Mouse (Mus musculus) liver, embryonic 13.5 days (tissue): Measurements from ENCODE around the gene Spata45. TPM values are rescaled to one million over a fixed set of nuclear protein-coding genes. Genes with fewer than 3 reads are reported as not detected.

ENCODE experiments used
- ATAC-seq: fragments of 200-750 bp; cut with Nextera tagmentation; 2 replicates; pipeline ENCODE4 v1.8.0; 2017; ENCODE audit warnings: low read depth, mild to moderate bottlenecking, moderate number of reproducible peaks, moderate library complexity
- DNase-seq: peaks from one replicate; pipeline ENCODE4 v3.0.0; 2022
- H3K27ac ChIP-seq: fragments of 300-500 bp; sonication (generic); 2 replicates; pipeline ENCODE4 v1.5.1; 2015; ENCODE audit warnings: moderate library complexity, mild to moderate bottlenecking, inconsistent platforms
- H3K27me3 ChIP-seq: fragments of 300-500 bp; sonication (generic); 2 replicates; pipeline ENCODE4 v1.6.1; 2015; ENCODE audit warnings: mild to moderate bottlenecking, inconsistent platforms
- H3K36me3 ChIP-seq: fragments of 300-500 bp; sonication (generic); 2 replicates; pipeline ENCODE4 v1.6.1; 2015; ENCODE audit warnings: mild to moderate bottlenecking, inconsistent platforms
- H3K4me1 ChIP-seq: fragments of 300-500 bp; sonication (generic); replicated peaks from 2 replicates; pipeline ENCODE4 v1.6.1; 2015; ENCODE audit warnings: inconsistent platforms
- H3K4me2 ChIP-seq: fragments of 300-500 bp; sonication (generic); 2 replicates; pipeline ENCODE4 v1.6.1; 2015; ENCODE audit warnings: inconsistent platforms, mild to moderate bottlenecking, moderate library complexity
- H3K4me3 ChIP-seq: fragments of 300-500 bp; sonication (generic); replicated peaks from 2 replicates; pipeline ENCODE4 v1.5.1; 2015; ENCODE audit warnings: mild to moderate bottlenecking, inconsistent platforms
- H3K9ac ChIP-seq: fragments of 300-500 bp; sonication (generic); 2 replicates; pipeline ENCODE4 v1.6.1; 2015; ENCODE audit warnings: mild to moderate bottlenecking, inconsistent platforms
- H3K9me3 ChIP-seq: fragments of 300-500 bp; sonication (generic); replicated peaks from 2 replicates; pipeline ENCODE4 v1.6.1; 2016; ENCODE audit warnings: inconsistent platforms
- WGBS: fragments of 180-500 bp; shearing (Covaris S2); methylation state at CpG from one replicate; pipeline ENCODE4 v1.1.7; 2015; ENCODE audit not compliant: insufficient replicate concordance; 5-methylcytosine and 5-hydroxymethylcytosine counted together
- polyA plus RNA-seq: library from polyadenylated mRNA; unstranded; fragments of >200 nt; fragmentation: Nextera tagmentation; extraction: Ambion mirVana; gene quantifications from 2 replicates; pipeline ENCODE4 v1.2.1, GENCODE M21; 2015

Spata45 gene
- polyA plus RNA-seq, 1 experiment from 2014 or later = not detected

DNA sequence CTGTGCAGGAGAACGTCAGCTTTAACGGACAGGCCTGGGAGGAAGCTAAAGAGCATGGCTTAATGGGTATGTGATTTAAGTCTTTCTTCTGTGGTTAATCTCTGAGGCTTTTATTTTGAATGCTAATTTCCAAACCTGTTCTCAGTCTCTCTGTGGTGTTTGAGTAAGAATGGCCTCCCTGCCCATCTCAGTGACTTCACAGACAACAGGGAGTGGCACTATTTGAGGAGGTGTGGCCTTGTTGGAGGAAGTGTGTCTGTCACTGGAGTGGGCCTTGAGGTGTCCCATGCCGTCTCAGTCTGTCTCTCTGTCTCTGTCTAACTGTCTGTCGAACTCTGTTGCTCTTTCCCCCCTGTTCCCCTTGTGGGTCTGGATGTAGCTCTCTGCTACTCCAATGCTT lies 28.7 kb downstream of the Spata45 start:
- Histone ChIP-seq H3K9me3 (no peaks in the 10 kb centered on the region), H3K4me1 (peaks cover 33% of the 10 kb centered on the region), H3K4me3 (peak overlapping the region; percentile 24), H3K36me3 (peaks cover 55% of the 10 kb centered on the region), H3K4me2 (peak overlapping the region; percentile 46), H3K27me3 (no peaks in the 10 kb centered on the region), H3K27ac (peak overlapping the region; percentile 21; the same call in 1 of the 2 replicates), H3K9ac (peak overlapping the region; percentile 18; the same call in 1 of the 2 replicates)
- 57% methylated on average over 4 of the region's 4 CpGs for WGBS
- DNase-seq (no peak), ATAC-seq (no peak)

DNA sequence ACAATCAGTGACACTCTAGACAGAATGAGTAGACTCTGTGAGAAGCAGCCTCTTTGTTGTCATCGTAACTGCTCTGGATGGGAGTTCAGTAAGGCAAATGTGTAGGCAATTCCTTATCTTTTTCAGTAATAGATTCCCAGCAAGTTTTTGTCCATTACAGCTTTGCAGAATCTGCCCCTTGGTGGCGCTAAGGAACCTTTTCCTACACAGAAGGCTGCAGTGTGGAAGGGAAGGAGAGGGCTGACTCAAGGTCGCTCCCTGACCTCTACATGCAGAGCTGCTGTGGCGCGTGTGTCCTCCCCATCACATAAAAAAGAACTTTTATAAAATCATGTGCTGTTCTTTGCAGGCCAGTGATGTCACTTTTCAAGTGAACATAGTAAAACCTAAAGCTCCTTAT lies 31.9 kb downstream of the Spata45 start:
- DNase-seq (no peak), ATAC-seq (no peak)
- 84% methylated on average over 5 of the region's 5 CpGs for WGBS
- Histone ChIP-seq H3K4me1 (peaks cover 31% of the 10 kb centered on the region), H3K36me3 (peaks cover 87% of the 10 kb centered on the region), H3K9ac (no peak overlapping the region), H3K27me3 (no peaks in the 10 kb centered on the region), H3K9me3 (no peaks in the 10 kb centered on the region), H3K4me2 (no peak overlapping the region), H3K4me3 (no peak overlapping the region), H3K27ac (no peak overlapping the region)

DNA sequence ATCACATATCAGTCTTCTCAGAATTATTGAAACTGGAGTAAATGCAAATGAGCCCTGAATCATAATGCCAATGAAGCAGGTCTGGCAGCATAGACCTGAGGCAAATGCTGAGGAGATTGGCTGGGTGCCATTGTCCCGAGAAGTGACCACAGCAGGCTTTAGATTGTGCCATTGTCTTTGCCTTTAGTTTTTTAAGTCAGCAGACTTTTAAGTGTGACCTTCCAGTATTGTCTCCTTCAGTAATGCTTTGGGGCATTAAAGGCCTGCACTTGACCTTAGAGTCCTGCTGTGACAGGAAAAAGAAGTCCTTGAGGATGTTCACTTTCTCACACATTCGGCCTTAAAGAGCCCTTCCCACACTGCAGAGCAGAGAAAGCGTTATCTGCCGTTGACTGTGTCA lies 33.8 kb downstream of the Spata45 start:
- Histone ChIP-seq H3K4me3 (no peak overlapping the region), H3K27me3 (no peaks in the 10 kb centered on the region), H3K4me1 (peaks cover 16% of the 10 kb centered on the region), H3K9ac (no peak overlapping the region), H3K36me3 (peaks cover 100% of the 10 kb centered on the region), H3K9me3 (no peaks in the 10 kb centered on the region), H3K4me2 (no peak overlapping the region), H3K27ac (no peak overlapping the region)
- DNase-seq = no peak
- ATAC-seq = no peak
- 86% methylated on average over 4 of the region's 4 CpGs for WGBS

DNA sequence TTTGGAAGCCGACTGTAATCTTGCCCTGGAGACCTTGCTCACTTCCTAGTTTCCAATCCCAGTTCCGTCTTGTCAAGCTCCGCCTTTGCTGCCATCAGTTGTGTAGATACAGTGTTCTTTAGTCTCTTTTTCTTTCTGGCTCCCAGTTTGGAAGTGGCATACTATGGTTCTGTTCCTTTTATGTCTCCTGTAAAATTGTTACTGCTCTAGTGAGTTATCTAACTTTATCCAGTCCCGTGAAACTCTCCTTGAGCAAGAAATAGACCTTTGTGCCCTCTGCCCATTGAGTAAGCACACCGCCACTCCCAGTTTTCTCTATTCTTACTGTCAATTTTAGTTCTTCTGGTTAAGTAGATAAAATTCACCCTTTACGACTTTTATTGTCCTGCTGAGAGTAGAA lies 35.2 kb downstream of the Spata45 start:
- H3K27me3 ChIP-seq = no peaks in the 10 kb centered on the region
- H3K27ac ChIP-seq = peak overlapping the region; percentile 23; the same call in 1 of the 2 replicates
- H3K9me3 ChIP-seq = no peaks in the 10 kb centered on the region
- DNase-seq = no peak
- H3K4me3 ChIP-seq = no peak overlapping the region
- no peak overlapping the region for H3K9ac ChIP-seq
- no peak for ATAC-seq
- 79% methylated on average over 6 of the region's 6 CpGs for WGBS
- no peak overlapping the region for H3K4me2 ChIP-seq
- peaks cover 99% of the 10 kb centered on the region for H3K36me3 ChIP-seq
- peaks cover 11% of the 10 kb centered on the region; the same call in 1 of the 2 replicates for H3K4me1 ChIP-seq

DNA sequence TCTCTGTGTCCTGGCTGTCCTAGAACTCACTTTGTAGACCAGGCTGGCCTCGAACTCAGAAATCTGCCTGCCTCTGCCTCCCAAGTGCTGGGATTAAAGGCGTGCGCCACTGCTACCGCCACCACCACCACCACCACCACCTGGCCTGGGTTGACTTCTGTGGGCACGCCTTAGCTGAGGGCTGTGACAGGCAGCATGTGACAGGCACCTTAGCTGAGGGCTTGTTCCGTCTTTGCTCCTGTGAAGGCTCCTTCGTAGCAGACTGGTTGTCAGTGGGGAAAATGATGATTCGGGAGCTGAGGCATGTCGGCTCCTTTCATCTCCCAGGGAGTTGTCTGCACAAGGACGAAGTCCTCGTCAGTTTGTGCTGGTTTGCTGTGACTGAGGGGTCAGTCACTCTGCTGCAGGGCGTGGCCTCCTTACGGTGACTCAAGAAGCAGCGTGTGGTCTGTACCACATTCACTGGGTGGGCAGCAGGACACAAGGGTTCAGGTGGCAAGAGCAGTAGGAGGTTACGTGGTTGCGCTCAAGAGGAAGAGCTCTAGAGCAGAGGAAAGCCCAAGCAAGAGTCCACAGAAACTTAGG lies 36.0 kb downstream of the Spata45 start:
- no peak overlapping the region for H3K9ac ChIP-seq
- no peaks in the 10 kb centered on the region for H3K27me3 ChIP-seq
- ATAC-seq (no peak), DNase-seq (no peak)
- no peak overlapping the region for H3K4me3 ChIP-seq
- peaks cover 99% of the 10 kb centered on the region for H3K36me3 ChIP-seq
- WGBS = 85% methylated on average over 16 of the region's 16 CpGs
- H3K4me2 ChIP-seq = no peak overlapping the region
- H3K27ac ChIP-seq = peak overlapping the region; percentile 55
- no peaks in the 10 kb centered on the region for H3K9me3 ChIP-seq
- peaks cover 11% of the 10 kb centered on the region; the same call in 1 of the 2 replicates for H3K4me1 ChIP-seq

DNA sequence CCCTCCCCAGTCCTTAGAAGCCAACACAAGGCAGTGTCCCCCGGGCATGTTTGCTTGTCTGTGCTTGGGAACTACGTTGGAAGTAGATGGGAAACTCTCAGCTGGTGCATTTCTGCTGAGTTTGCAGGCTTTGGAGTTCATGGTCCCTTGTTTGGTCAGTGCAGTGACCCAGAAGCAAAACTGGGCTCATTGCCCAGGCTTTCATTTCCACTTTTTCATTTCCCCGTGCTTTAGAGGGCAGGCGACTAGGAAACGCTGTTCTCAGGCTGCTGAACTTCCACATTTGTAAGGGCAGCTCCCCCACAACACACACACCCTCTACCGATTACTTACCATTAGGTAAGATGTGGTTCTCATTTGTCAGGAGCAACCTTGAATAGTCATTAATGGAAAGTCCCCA lies 36.6 kb downstream of the Spata45 start:
- Histone ChIP-seq H3K9ac (no peak overlapping the region), H3K4me3 (no peak overlapping the region), H3K4me1 (peaks cover 11% of the 10 kb centered on the region; the same call in 1 of the 2 replicates), H3K4me2 (no peak overlapping the region), H3K27me3 (no peaks in the 10 kb centered on the region), H3K36me3 (peaks cover 99% of the 10 kb centered on the region), H3K27ac (peak overlapping the region; percentile 55; the same call in 1 of the 2 replicates), H3K9me3 (no peaks in the 10 kb centered on the region)
- DNase-seq (no peak), ATAC-seq (no peak)
- WGBS = 70% methylated on average over 6 of the region's 6 CpGs

DNA sequence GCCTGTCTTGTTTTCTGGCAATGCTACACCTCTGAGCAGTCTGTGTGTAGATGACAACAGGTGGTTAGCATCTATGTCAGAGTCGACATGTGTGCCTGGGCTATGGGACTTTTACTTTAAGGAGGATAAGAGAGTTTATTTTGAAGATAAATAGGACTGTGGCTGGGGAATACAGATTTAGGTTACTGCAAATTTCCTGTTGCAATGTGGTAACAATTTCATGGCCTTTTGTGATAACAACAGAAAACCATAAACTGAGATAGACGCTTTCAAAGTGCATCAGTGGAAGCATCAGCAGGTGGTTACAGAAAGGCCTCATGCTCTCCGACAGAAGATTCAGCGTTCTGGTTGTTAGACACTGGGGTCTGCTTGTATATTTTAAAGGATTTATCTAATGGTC lies 37.0 kb downstream of the Spata45 start:
- no peak overlapping the region for H3K4me2 ChIP-seq
- no peak overlapping the region for H3K27ac ChIP-seq
- DNase-seq = no peak
- H3K9me3 ChIP-seq = no peaks in the 10 kb centered on the region
- H3K4me3 ChIP-seq = no peak overlapping the region
- 63% methylated on average over 4 of the region's 4 CpGs for WGBS
- H3K9ac ChIP-seq = no peak overlapping the region
- H3K4me1 ChIP-seq = peaks cover 11% of the 10 kb centered on the region; the same call in 1 of the 2 replicates
- ATAC-seq = no peak
- H3K27me3 ChIP-seq = no peaks in the 10 kb centered on the region
- H3K36me3 ChIP-seq = peaks cover 99% of the 10 kb centered on the region

GRCm38 (mm10) chr1:191075199-191075883 lies 38.9 kb downstream of the Spata45 start:
- DNase-seq (no peak), ATAC-seq (0 out of 2 replicates have a peak, but pooled peaks have one; percentile 10)
- Histone ChIP-seq H3K36me3 (peaks cover 99% of the 10 kb centered on the region), H3K9ac (no peak overlapping the region), H3K4me1 (peaks cover 11% of the 10 kb centered on the region; the same call in 1 of the 2 replicates), H3K4me3 (no peak overlapping the region), H3K27me3 (no peaks in the 10 kb centered on the region), H3K27ac (no peak overlapping the region), H3K9me3 (no peaks in the 10 kb centered on the region), H3K4me2 (no peak overlapping the region)
- WGBS = 61% methylated on average over 10 of the region's 10 CpGs

- Histone ChIP-seq H3K9ac (no peak overlapping the region), H3K27me3 (no peaks in the 10 kb centered on the region), H3K4me2 (no peak overlapping the region), H3K36me3 (peaks cover 81% of the 10 kb centered on the region), H3K4me3 (no peak overlapping the region), H3K27ac (no peak overlapping the region), H3K4me1 (peaks cover 24% of the 10 kb centered on the region), H3K9me3 (no peaks in the 10 kb centered on the region)
- 82% methylated on average over 8 of the region's 8 CpGs for WGBS
- ATAC-seq (0 out of 2 replicates have a peak, but pooled peaks have one; percentile 30), DNase-seq (no peak)
Observed at GRCm38 (mm10) chr1:191083230-191083629, 46.8 kb downstream of the Spata45 start.

GRCm38 (mm10) chr1:191084951-191085559 lies 48.6 kb downstream of the Spata45 start:
- ATAC-seq (no peak), DNase-seq (peak; percentile 34)
- no peak overlapping the region for H3K27ac ChIP-seq
- H3K4me3 ChIP-seq = no peak overlapping the region
- peaks cover 62% of the 10 kb centered on the region for H3K36me3 ChIP-seq
- H3K9me3 ChIP-seq = no peaks in the 10 kb centered on the region
- 58% methylated on average over 5 of the region's 5 CpGs for WGBS
- H3K9ac ChIP-seq = no peak overlapping the region
- peaks cover 39% of the 10 kb centered on the region for H3K4me1 ChIP-seq
- no peaks in the 10 kb centered on the region for H3K27me3 ChIP-seq
- no peak overlapping the region for H3K4me2 ChIP-seq

DNA sequence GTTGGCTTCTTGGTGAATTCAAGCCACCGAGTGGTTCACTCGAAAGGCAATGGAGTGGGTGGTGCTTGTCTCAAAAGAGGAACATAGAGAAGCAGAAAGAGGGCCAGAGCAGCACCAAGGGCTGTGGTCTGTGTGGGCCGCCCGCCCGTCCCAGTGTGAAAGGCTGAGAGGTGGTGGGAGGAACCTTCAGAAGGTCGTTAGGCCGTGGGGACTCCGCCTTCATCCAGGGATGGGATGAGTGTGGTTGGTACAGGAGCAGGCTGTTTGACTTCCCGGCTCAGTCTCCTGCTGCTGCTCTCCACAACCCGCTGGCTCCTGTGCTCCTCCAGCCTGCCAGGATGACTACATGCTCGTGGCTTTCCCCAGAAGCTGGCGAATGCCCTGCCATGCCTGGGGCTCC lies 49.2 kb downstream of the Spata45 start:
- no peaks in the 10 kb centered on the region for H3K9me3 ChIP-seq
- peaks cover 39% of the 10 kb centered on the region for H3K4me1 ChIP-seq
- no peak overlapping the region for H3K4me3 ChIP-seq
- H3K27me3 ChIP-seq = no peaks in the 10 kb centered on the region
- H3K4me2 ChIP-seq = no peak overlapping the region
- H3K27ac ChIP-seq = peak overlapping the region; percentile 13; the same call in 1 of the 2 replicates
- DNase-seq (no peak), ATAC-seq (no peak)
- 47% methylated on average over 12 of the region's 12 CpGs for WGBS
- peaks cover 57% of the 10 kb centered on the region for H3K36me3 ChIP-seq
- H3K9ac ChIP-seq = no peak overlapping the region
